Mouse (Mus musculus): Measurements from ENCODE around the gene Rest.

DNA sequence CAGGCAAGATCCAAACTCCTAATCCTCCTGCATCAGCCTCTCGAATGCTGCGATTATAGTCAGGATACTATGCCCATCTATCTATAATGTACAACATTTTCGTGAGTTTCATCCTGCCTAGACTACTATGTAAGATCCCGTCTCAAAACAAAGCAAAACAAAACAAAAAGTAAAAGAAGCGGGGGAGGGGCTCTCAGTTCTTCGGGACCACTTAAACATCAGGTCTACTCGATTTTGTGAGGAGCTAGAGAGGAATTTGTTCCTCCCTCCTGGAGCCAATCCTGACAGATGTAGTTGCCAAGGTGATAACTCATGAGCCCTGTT is 19.9 kb upstream of the Rest start:
- TF ChIP-seq FLI1 (IDR thresholded peaks at IDR 0.05; ENCODE audit: low read length) (no peak), GATA1 (IDR thresholded peaks at IDR 0.05; ENCODE audit: borderline replicate concordance, low read length) (no peak)

Measured in megakaryocyte, embryonic 14.5 days (primary cell).